Mouse (Mus musculus) frontal cortex, postnatal 36 days (tissue): ENCODE measurements around the gene Tead1.

Experiments
- DNase-seq, 2 experiments: peaks; one replicate each; pipeline ENCODE4 v3.0.0; 2022; ENCODE audit warnings: low spot score in 2 of 2

Tead1 gene

DNA sequence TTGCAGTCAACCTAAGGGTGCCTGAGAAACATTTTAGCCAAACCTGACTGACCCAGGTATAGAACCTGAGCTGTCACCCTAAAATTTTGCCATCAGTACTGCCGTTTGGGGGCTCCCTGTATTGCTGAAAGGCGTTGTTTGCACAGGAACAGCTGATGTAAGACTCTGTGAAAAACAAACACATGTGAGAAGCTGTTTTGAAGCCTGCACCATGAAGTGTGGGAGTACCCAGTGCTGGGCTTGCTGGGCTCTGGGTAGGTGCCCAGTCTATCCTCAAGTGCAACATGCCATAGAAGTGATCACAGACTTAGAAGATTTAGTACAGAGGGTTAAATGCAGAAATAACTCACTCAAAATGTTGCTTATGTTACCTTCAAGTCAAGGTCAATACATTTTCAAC lies 49.3 kb downstream of the Tead1 start:
- DNase-seq, result no peak

DNA sequence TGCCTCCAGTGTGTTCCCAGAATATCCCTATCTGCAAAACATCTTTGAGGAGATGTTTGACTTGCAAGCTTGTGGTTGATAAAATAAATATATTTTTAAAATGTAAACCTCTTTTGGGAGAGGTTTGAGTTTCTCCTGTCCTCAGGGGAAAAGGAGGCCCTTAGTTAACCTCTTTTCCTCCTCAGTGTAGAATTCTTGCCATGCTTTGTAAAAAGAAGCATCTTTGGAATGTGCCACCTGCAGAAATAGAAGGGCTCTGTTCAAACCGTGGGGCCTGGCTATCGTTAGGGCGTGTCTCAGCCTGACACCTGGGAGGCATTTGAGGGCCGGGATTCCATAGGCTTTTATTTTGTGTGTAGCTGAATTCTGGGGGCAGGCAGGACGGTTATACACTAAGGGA lies 51.1 kb downstream of the Tead1 start:
- no peak for DNase-seq

DNA sequence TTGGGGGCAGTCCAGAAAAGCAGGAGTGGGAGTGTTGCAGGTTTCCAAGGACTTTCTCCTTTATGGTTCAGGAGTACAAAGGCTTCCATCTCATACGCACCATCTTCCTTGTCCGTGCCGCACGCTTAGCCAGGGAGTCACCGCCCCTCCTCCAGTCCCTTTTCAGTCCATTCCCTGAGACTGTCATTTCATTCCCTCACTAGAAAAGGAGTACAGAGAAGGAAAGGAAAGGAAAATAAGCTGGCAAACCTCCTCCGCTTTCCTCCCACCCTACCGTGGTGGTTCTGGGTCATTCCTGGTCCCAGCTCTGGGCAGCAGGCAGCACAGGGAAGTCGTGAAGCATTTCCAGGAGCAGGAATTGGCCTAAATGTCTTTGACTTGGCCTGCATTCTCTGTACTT lies 52.5 kb downstream of the Tead1 start:
- peak in 1 of 2 experiments; percentile 3 for DNase-seq

DNA sequence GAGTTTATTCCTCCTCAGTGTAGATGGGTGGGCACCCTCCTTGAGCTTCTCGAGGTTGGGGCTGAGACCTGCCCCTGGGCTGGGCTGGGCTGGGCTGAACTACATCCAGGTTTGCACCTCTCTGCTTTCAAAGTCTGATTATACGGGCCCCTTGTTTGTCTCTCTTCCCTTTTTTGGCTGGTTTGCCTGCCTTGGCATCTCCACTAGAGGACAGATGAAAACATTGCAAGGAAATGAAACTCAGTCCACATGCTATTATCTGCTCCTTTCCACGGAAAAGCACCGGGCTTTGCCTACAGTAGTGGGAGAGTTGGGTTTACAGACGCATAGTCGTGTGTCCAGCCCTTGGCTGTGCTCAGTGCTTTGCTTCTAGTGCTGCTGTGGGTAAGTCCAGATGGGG lies 60.1 kb downstream of the Tead1 start:
- DNase-seq, result no peak

DNA sequence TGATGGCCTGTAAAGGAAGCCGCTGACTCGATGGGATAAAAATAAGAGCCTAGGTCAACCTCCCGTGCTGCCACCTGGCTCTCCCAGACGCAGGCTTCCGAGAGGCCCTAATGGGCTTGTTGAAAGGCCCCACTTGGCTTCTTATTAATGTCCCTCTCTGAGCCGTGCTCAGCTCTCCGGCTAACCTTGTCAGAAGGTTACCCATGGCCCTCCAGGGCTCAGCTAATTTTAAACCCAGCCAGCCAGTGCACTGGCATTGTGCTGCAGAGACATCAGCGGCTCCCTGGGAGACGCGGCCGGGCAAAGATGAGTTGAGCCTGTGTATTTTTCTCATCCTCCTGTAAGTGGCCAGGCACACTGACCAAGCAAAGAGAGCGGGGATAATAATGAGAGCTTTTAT lies 62.7 kb downstream of the Tead1 start:
- DNase-seq, result no peak

DNA sequence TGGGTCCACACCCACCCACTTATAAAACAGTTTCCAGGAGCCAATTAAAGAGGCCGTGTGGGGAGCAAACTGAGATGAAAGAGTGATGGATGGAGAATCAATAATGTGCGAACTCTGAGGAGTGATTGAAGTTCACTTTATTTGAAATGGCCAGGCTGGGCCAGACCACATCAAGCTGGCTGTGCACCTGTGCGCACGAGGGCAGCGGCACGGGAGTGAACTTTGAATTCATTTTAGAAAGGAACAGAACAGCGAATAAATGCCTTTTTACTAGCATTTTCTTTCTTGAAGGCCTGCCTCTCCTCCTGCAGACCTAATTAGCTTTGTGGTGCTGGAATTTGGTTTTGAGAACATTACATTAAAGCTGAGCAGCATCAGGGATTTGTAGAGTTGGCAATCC lies 63.9 kb downstream of the Tead1 start:
- no peak for DNase-seq

DNA sequence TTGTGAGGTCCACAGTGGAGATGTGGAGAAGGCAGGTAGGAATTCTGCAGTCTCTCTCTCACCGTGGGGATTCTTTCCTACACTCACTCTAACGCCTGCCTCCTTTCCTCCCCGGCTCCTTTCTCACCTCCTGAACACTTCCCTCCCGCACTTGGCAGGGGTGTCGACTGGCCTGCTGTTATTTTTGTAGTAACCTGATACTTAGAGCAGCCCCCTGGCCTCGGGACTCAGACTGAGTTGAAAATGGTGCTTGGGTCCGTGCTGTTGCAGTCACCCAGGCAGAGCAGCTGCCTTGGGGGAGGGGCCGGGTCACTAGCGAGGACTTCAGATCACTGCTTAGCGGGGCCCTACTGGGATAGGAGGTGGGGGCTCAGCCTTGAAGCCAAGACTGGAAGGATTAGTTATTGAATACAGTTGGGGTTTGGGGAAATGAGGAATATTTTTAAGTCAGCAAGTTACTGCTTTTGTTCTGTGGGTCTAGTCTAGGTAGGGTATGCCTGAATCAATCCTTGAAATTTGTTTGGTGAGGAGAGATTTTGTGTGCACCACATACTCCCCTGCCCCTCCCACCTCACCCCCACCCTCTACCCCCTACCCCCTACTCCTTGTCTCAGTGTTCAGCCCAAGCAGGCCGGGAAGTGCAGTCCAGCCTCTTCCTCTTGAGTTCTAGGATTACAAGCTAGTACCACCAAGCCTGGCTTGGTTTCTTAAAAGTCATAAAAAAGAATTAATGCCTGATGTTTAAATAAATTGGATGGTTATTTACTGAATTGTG lies 64.7 kb downstream of the Tead1 start:
- peak in 1 of 2 experiments; percentile 9 for DNase-seq

DNA sequence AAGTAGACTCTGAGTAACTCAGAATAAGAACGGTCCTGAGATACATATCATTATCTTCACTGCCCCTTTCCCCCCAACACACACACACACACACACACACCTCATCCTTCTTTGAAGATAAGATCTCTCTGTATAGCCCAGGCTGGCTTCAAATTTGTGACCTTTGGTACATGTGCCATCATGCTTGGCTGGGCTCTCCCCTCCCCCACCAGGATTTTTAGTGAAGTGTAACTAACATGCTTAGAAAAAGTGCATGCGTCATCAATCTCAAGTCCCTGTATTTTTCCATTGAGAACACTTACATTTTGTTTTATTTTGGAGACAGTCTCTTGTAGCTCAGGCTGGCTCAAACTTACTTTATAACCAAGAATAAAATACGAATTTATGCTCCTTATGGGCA lies 68.1 kb downstream of the Tead1 start:
- no peak for DNase-seq

DNA sequence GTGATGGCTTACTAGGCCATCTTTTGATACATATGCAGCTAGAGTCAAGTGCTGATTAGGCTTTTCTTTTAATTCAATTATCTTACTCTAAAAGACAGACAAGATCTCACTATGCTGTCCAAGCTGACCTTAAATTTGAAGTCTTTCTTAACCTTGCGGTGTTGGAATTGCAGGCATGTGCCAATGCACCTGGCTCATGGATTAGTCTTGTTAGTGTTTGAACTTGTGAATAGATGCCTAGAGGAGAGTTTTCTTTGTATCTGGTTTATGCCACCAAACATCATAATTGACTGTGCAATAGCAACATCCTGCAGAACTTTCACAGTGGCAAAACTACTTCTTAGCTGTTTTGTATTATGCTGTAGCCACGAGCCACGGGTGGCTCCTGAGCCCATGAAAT lies 68.7 kb downstream of the Tead1 start:
- DNase-seq, result no peak

DNA sequence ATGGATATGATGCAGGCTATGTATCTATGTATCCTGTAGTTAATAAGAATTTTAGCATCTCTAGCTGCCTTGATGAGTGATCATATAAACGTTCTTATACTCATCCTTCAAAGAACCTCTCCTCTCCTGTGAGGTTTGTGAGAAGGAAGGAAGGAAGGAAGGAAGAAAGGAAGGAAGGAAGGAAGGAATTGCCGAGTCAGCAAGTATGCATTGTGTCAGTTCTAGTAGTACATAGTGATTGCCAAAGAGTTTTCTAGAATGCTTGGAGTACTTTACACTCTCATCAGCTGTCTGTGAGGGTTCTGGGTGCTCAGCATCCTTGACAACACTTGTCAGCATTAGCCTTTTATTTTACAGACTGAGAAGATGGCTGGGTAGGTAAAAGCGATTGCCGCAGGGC lies 69.2 kb downstream of the Tead1 start:
- no peak for DNase-seq

DNA sequence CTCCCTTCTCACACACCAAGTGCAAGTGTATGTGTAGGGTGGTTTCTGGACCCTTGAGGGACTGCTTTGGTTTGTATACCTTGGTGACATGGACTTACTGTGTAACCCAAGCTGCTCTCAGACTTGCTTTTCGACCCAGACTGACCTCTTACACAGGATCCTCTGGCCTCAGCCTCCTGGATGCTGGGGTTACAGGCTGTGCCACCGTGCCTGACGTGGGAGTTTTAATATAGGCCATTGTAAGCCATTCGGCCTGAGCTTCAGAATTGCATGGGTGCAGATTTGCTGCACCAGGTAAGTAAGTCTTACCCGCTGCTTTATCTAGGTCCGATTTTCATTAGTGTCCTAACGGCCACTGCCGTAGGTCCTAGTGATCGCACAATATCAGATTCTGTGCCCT lies 71.0 kb downstream of the Tead1 start:
- no peak for DNase-seq

DNA sequence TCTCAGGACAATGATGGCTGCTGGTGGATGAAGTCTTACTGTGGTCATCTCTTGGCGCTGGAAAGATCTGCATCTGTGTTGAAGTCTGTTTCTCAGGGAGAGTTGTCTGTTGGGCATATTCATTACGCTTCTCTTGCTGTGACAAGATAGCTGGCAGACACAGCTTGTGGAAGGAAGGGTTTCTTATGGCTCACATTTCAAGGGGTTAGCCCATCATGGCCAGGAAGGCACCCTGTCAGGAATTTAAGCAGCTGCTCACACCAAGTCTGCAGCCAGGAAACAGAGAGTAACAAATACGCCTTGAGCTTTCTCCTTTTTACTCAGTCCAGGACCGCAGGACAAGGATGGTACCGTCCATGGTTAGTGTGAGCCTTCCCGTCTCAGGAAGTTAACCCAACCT lies 73.2 kb downstream of the Tead1 start:
- no peak for DNase-seq

DNA sequence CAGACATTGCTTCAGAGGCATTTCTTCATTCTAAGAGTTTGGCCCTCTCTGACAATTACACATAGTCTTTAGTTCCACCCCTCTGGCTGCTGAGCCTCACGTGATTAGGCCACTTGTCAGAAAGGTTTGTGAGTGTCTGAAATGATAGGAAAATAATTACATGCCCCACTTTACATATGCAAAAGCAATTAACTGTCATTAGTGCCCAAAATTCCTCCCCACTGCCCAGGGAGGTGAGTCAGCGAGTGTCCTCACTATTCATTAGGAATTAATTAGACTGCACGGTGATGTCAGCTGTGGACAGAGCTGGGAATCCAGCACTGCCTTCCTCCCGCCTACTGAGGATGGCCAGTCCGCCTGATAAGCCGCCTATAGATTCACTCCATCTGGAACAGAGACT lies 74.2 kb downstream of the Tead1 start:
- DNase-seq, result no peak

DNA sequence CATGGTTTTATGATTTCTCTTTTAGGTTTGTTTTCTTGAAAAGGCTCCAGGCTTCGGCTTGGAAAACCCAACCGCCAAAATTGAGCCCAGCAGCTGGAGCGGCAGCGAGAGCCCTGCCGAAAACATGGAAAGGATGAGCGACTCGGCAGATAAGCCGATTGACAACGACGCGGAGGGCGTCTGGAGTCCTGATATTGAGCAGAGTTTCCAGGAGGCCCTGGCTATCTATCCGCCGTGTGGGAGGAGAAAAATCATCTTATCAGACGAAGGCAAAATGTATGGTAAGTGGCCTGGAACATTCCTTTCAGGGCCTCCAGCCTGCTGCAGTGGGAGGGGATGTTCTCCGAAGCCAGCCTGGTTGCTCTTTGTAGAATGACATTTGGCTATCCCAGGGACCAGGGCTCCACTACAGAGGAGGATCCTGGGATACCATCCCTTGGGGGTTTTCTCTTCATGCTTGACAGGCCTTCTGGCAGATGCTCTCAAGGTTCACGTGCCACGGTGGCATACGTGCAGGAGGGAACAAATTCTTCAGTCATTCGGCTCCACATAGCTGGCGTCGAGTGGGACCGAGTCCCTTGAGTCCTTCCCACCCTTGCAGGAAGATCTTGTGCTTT lies 80.3 kb downstream of the Tead1 start:
- DNase-seq, result no peak

DNA sequence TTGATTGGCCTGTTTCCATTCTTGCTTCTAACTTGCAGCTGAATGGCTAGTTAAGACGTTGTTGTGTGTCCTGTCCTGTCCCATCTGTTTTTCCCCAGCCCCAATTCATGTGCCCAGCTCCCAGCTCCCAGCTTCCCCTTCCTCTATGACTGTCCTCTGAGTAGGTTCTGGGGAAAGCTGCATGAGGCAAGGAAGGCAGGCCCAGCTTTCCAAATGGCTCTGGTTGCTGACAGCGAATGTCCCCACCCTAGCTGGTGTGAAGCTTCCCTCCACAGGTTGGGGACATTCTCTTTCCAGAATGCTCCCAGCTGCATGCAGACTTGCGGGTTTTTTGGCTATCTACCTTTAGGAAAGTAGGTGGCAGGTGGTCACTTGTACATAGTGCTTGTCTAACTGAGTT lies 81.2 kb downstream of the Tead1 start:
- no peak for DNase-seq

DNA sequence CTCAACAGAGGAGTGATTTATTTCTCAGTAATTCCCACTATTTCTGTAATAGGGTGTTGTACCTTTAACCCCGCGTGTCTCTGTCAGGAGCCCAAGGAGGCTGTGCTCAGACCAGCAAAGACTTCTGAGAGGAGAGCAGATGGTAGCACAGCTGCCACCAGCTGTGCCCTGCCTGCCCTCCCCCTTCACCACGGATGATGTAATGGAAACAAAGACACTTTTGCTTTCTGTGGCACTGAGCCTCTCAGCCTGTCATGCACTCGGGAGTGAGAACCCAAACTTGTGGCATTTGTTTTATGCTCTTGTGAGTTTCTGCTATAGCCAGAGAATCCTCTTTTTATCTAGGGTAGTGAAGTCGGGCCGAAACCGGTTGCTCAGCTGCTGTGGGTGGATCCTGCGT lies 81.7 kb downstream of the Tead1 start:
- peak; percentile 17 to 39 for DNase-seq

DNA sequence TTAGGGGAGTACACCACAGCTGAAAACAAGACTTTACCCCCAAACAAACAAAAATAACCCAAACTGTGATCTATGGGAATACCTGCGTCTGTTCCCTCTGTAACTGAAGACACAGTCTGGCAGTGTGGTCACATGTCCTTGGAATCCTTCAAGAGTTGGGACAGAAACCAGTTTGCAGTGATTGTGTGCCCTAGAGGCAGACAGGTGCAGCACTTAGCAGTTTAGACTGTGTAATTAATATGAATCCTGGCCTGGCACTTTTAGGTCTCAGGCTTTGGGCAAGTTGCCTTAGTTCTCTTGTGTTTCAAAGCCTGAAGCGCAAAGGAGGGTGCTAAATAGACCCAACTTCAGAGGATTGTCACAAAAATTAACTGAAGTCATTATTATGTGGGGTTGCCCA lies 83.8 kb downstream of the Tead1 start:
- DNase-seq, result no peak

DNA sequence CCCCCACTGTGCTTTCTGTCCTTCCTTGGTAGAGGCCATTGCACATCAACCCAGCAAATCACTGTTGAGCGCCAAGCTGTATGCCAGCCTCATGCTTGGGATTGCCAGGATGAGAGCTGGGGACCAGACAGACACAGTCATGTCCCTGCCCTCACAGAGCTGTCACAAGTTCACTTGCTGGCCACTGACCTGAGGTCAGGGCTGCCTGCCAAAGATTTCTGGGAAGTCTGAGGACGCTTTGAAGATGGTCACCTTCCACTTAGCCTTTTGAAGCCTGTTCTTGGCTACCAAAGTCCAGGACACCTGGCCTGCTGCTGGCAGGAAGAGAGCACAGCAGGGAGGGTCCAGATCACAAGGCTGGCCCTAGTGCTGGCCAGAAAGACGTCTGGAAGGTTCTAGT lies 84.4 kb downstream of the Tead1 start:
- DNase-seq, result no peak

DNA sequence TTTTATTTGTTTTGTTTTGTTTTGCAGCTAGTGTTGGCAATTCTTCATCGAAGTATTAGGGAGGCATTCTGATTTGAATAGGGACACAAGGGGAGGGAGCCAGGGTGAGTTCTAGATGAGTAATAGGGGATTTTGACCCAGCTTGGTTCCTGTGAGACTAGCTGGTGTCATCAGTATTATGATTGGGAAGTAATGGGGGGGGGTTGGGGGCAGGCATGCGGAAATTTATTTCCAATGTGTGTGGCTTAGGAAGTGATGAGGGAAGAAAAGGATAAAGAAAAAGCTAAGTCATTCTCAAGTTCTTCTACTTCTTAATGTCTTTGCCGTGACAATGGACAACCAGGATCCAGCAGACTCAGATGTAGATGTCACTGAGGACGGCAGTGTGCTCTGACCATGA lies 85.8 kb downstream of the Tead1 start:
- DNase-seq, result no peak

DNA sequence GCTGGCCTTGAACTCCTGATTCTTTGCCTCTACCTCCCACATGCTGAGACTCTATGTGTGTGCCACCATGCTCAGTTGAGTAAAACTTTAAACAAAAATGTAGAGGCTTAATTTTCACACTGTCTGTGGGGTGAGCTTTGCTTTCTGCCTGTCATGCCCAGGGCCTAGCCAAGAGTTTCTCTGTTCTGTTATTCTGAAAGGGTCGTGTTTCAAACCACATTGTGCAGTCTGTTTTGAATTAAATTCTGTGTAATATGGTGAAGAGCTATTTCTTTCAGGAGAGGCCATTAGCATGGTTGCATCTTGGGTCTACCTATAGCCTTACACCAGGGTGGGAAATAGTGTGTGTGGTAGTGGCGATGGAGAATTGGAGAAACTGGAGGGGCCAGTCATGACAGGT lies 90.7 kb downstream of the Tead1 start:
- no peak for DNase-seq

DNA sequence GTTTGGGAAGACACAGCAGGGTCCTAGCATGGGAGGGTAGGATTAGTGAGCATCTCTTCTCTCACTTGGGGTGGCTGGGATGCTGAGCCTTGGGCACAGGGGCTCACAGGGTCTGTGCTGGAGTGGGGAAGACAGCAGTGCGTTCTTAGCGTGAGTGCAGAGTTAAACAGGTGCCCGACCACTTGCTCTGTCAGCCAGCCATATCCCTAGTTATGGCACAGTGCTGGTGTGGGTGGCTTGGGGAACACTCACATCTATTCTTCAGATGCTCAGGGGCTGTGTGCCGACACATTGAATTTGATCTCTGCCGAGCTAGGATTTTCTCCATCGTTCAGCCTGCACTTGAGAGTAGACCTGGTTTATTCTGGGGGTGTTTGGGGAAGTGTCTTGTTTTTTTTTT lies 92.3 kb downstream of the Tead1 start:
- no peak for DNase-seq

DNA sequence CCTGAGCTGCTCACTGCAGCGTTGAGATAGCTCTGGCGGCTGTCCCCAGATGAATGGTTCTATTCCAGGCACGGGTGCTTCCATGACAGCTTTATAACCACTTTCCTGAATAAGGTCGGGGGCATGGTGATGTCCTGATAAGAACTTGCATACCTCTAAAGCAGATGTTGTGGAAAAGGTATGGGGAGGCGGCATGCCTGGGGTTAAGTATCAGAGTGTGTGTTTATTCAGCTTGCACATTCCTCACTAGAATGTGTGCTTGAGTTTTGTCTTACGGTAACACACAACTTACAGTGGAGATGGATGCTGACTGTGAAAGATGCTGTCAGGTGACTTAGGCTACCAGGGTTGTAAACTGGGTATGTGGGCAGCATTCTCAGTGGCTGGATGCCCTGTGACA lies 93.7 kb downstream of the Tead1 start:
- DNase-seq, result no peak

DNA sequence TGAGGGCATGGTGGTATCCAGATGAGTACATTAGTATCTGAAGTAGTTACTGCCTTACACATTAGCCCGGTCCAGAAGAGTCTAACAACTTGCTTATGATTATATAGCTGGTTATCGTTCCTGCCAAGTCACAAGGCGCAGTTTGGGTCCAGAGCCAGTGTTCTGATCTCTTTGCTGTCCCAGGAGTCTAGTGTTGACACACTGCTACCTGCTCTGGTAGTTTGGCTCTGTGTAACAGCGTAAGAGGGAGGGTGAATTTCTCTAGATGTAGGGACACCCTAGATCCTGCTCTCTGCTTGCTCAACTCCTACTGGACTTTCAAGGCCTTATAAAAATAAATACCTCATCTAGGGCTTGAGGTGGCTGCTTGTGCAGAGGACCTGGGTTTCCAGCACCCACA lies 94.5 kb downstream of the Tead1 start:
- DNase-seq, result no peak

DNA sequence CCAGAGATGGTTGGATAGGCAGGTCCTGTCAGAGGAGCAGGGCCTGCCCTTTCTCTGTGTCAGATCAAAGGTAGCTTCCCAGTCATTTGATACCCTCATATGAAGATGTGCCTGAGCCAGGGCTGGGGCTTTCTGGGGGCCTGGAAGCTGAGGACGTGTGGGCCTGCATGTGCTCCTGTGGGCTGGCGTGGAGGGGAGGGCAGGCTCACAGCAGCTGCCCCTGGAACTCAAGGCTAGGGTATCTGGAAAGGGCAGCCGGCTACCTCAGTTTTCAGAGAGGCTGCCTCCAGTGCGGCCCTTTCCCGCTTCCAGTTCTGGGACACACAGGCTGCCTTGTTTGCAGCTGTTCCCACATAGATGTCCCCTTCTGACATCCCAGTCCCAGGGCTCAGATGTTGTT lies 96.7 kb downstream of the Tead1 start:
- DNase-seq, result no peak
